Mouse (Mus musculus) C2C12 (cell line): ENCODE data around the gene Ndufv1.

Source experiments
- CEBPB ChIP-seq: IDR thresholded peaks from one replicate; pipeline ENCODE4 v1.6.1; 2011; ENCODE audit warnings: low read depth, mild to moderate bottlenecking, control low read depth, moderate library complexity
- CTCF ChIP-seq: IDR thresholded peaks from one replicate; pipeline ENCODE4 v1.5.1; 2011; ENCODE audit not compliant: control insufficient read depth, insufficient read depth, insufficient read length
- MAX ChIP-seq: IDR thresholded peaks from one replicate; pipeline ENCODE4 v1.6.1; 2011; ENCODE audit warnings: mild to moderate bottlenecking, control low read depth
- MYOD1 ChIP-seq: IDR thresholded peaks from one replicate; pipeline ENCODE4 v1.6.1; 2011; ENCODE audit warnings: low read depth; ENCODE audit not compliant: control insufficient read depth, insufficient read length
- USF1 ChIP-seq: IDR thresholded peaks from one replicate; pipeline ENCODE4 v1.6.1; 2011; ENCODE audit warnings: low read depth, mild to moderate bottlenecking, control low read depth, moderate library complexity

DNA sequence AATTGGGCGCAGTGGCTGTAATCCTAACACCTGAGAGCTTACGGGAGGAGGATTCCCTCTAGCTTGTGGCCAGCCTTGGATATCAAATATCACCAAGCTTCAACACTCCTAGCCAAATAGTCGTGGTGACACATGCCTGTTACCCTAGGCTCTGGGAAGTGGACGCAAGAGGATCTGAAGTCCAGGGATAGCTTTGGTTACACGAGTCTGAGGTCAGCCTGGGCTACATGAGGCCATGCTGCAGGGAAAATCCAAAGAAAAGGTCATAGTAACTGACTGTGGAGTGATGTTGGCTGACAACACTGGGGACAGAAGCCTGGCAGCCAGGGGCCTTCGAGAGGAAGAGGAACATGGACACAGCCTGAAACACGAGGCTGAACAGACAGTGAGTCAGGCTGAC lies 16.5 kb downstream of the Ndufv1 start:
- TF ChIP-seq CTCF = no peak
- no peak for TF ChIP-seq MYOD1
- no peak for TF ChIP-seq USF1
- TF ChIP-seq CEBPB = no peak
- TF ChIP-seq MAX = no peak
